Mouse (Mus musculus) ZHBTc4 (cell line): ENCODE data around the gene Rassf5.

Source experiments
- DNase-seq: peaks from one replicate; pipeline ENCODE4 v3.0.0-alpha.2; 2011; ENCODE audit warnings: low read depth, low spot score

Rassf5 gene

DNA sequence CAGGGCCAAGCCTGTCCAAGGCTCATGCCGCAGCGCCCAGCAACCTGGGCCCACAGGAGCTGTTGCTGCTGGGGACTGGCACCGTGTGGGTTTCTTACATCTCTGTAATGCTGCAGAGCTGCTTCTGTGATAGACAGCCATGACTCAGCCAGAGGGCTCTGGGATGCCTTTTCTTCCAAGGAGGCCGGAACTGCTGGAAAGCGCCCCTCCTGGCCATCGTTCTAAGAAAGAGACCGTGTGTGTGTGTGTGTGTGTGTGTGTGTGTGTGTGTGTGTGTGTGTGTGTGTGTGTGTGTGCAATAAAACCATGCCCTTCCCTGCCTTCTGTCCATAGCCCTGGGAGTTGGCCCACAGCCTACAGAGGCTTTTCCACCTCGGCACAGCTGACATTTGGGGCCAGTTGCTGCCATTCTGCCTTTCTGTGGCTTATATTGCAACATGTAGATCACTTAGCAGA, 35.1 kb downstream of the Rassf5 start:
- DNase-seq: peak; percentile 16

DNA sequence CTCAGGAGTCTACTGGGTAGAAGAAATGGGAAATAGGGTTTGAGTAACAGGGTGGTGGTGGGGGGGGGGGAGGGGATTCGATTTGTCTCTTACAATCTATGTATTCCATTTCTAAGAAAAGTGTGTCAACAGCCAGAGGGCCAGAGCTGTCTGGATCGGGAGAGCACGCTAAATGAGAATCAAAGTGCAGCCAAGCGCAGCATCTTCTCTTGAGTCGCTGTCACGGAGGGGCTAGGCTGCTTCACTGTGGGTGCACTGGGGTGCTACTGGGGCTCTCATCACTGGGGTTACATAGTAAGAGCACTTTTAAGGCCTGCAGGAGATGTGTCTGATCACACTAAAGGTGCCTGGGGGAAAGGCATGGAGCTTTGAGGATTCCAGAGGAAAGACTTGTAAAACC, 36.3 kb downstream of the Rassf5 start:
- no peak for DNase-seq

DNA sequence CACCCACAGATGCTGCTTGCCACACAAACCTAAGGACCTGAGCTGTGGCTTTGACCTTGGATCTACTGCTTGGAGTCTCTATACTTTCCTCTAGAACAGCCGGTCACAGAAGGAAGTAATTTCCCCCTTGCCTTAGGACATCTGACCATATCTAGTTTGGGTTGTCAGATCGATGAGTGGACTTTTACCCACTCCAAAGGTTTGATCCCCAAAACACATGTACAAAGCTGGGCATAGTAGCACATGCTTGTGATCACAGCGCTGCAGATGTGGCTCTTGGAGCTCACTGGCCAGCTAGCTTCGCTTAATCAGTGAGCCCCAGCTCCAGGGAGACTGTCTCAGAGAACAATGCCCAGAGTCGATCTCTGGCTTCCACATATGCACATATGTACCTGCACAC, 37.0 kb downstream of the Rassf5 start:
- no peak for DNase-seq

DNA sequence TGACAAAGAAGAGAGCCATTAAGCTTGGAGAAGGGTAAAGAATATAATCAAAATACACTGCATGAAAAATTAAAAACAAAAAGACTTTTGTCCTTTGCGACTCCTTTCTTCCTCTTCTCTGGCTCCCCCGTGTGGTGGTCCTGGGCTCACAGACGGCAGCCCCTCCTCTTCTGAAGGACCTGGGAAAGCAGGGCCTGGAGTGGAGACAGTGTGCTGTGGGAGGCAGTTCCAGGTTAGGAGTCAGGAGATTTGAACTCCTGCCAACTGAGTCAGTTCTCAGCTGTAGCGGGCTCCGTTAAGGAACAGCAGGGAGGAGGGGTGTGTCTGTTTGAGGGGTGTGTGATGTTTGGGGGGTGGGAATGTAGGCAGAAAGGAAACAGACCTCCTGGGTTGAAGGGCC, 37.5 kb downstream of the Rassf5 start:
- DNase-seq: peak; percentile 54

DNA sequence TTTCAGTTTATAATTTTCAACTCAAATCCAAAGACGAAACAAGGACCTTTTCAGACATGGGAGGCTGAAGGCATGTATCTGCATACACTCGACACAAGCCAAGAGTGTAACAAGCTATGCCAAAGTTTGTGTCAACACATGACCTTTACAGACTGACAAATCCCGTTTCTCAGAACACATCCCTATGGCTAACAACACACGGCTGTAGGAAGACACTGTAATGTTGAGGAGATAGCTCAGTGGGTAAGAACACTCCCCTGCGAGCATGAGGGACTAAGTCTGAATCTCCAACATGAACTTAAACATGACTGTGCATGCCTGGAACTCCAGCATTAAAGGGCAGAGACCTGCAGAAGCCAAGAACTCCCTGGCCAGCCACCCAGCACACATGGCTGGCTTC, 38.7 kb downstream of the Rassf5 start:
- no peak for DNase-seq

DNA sequence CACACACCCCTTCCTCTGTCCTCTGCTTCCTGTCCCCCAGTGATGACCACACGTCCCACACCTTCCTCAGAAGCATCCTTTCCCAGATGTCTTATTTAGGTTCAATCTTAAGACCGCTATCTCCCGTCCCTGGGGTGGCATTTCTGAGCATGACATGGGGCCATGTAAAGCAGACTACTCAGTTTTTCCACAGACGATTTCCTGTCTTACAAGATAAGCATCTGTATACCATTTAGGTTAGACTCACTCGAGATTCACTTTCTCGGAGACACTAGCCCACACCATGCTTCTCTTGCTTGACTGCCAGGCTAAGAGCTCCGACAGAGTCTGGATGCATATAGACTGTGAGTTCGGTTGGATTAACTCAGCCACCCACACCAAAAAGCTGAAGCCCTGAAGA, 40.6 kb downstream of the Rassf5 start:
- DNase-seq: no peak

DNA sequence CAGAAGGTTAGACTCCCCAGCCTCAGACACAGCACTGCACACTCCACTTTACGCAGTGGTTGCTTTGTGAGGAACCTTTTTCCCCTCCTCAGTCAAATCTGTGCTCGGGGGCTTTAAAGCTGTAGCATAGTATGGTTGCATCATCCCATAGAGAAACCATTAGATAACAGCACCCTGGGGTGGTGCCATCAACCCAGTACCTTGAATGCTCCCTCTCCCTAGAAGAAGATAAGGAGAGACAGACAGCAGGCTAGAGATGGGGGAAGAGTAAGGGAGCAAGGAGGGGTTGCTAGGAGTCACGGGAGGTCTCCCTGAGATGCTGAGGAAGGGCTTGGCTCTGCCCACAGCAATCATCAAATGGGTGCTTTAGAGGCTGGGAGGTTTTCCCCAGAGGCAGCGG, 43.7 kb downstream of the Rassf5 start:
- DNase-seq: no peak

DNA sequence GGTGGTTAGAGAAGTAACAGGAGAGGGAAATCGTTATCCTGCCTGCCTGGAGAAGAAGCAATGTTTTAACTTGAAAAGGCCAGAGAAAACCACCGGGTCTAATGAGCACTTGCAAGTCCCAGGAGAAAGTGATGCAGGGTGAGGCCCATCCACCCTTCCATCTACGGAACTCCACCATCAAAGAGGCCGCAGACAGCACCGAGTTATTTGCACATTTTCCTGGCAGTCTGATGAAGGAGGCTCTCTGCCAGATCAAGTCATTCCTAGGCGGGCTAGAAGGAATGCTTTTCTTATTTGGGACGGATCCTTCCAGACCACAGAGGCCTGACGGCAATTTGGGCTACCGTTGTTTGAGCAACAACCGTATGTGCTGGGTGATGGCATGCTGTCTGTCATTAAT, 44.5 kb downstream of the Rassf5 start:
- no peak for DNase-seq

DNA sequence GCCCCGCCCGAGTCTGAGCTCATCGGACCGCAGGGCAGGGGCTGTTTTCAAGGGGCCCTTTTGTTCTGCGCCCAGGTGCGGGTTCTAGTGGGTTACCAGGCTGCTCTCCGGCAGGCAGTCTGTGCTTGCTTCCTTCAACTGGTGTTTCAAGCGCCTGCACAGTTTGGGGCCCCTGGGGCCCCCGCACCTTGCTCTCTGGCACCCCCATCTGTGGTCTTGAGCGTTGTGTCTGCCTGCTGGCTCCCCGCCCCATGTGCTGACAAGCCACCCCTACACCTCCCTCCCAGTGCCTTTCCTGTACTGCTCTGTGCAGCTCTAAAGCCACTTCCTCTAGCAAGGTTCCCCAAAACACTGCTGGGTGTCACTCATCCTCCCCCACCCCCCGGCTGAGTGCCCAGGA, 45.1 kb downstream of the Rassf5 start:
- peak; percentile 16 for DNase-seq

DNA sequence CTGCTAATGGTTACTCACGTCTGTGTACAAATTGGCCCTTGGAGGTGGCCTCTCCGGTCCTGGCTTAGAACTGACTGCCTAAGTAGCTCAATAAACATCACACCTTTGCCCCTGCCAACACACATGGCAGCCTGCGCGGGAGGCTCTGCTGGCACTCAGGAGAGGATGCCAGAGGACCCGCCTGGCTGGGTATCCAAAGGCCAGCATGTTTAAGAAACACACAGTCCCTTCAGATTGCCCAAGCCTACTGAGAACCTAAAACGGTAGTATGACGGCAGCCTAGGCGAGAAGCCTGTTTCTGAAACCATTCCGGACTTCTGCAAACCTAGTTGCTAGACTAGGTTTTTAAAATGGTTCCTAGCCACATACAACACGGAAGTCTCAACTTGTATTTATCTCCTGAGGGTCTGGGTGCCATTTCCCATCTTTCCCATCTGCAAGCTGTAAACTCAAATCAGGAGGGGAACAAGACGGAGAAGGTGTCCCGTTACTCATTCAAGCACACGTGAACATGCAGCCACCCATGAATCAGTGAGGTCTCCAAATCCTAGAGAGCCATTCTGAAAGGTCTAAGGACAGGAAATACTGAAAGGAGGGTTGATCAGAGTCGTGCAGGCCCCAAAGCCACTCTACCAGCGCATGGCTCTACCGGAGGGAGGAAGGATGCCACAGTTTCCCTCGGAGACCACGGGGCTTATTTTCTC, 45.8 kb downstream of the Rassf5 start:
- DNase-seq: no peak

DNA sequence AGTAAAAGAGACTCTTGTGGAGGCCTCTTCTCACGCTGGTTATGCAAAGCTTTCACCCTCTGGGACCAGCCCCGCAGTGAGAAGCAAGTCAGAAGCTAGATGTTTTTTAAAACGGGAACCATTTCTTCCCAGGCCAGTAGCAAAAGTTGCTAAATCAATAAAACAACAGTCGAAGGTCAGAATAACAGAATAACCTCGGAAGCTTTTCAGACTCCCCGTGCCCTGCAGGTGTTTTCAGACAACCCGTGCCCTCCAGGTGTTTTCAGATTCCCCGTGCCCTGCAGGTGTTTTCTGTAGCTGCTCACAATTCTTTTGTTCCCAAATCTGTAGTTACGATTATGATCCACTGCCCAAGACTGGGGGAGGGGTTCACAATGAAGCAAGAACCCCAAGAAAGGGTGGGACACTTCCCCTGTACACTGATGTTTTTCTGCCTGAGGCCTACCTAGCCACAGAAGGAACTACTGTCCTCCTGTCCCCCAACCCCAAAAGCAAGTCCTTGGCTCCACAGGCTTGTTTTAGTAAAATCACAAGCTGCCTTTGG, 46.6 kb downstream of the Rassf5 start:
- no peak for DNase-seq

DNA sequence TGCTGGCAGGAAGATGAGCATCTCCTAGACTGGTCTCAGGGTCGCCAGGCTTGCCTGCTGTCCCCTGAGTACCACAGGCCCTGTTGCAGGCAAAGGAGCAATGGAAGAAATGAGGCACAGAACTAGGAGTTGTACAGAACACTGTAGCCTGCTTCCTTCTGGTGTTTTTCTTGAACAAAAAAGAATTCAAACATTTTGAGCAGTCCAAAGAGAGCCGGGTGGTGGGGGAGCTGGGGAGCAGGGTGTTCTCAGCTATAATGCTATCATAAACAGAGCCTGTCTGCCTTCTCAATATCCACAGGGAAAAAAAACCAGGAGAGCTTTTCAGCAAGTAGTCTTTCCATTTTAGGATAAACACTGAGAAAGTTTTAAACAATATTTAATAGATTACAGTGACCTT, 49.0 kb downstream of the Rassf5 start:
- DNase-seq: no peak

DNA sequence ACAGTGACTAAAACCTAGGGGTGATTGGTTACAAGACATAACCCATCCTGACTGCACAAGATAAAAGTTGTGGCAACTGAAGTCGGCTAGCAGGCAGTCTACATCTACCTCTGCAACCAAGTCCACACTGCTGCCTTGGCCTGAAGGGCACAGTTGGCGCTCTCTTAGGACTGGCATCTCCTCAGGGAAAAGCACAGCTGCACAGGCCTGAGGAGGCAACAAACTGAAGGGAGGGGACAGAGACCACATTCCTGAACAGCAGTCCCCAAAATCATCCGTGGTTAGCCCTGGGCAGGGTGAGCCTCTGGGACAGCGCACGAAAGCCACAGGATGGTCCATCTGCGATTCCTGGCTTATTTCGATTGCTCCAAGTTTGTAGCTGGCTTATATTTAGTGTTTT, 49.4 kb downstream of the Rassf5 start:
- DNase-seq: no peak

DNA sequence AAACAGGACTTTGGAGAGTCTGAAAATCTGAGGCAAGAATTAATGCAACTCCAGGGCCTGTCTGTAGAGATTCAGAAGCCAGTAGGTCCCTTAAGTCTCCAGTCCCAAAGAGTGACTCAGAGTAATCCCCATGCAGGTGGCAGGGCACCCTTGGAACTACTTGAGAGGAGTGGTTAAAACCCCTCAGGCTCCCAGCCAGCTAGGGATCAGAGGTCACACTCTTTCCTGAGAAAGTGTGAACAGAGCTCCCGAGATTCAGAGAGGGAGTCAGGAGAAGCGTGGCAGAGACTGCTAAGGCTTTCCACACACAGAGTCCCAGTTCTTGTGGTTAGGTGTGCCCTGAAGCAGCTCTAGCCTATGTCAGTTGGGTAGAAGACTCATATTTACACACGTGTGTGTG, 51.3 kb downstream of the Rassf5 start:
- DNase-seq: no peak

DNA sequence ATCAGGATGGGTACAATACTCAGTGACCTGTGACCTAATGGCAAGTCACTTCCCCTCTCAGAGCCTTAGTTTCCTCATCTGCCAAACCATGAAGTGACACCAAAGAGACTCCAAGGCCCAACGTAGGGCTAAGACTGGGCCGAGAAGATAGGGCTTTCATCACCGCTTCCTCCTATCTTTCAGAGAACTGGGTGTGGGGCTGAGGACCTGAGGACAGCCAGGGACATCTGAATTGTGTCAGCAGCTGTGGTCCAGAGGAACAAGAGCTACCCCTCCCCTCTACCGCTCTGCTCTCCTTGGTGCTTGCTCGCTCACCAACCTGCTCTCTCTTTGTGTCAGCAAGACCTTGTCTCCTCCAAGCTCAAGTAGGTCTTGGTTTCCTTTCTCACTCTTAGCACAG, 56.4 kb downstream of the Rassf5 start:
- DNase-seq: no peak

DNA sequence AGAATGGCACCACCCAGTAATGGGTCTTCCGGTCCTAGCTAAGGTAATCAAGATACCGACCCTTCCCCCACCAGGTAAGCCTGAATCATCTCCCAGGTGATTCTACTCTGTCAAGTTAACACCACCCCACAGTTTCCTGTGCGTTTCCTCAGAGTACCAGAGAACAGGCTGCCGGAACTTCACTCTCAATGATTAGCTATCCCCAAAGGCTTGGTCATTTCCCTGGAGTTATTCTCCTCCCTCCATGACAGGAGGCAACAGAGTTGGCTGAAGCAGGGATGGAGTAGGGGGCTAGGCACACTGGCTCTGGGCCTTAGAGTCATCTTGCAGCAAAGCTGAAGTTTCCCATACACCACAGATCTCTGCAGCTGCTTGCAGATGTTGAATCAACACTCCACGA, 57.2 kb downstream of the Rassf5 start:
- DNase-seq: no peak

DNA sequence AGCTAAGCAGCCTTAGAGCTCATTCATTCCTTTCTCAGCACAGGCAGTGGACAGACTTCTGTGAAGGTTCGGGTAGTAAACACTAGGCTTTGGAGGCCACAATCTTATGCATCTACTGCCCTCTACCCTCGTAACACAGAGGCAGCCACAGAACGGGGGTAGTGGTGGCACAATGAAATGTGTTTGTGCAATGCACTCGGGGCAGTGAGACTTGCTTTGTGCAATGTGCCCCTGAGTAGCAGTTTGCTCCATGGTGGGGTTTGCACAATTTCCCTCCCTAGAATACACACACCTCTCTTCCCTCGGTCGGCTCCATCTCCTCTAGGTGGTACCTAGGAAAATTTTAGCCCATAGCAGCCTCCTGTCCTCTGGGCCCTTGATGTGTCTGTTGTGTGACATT, 58.1 kb downstream of the Rassf5 start:
- no peak for DNase-seq

DNA sequence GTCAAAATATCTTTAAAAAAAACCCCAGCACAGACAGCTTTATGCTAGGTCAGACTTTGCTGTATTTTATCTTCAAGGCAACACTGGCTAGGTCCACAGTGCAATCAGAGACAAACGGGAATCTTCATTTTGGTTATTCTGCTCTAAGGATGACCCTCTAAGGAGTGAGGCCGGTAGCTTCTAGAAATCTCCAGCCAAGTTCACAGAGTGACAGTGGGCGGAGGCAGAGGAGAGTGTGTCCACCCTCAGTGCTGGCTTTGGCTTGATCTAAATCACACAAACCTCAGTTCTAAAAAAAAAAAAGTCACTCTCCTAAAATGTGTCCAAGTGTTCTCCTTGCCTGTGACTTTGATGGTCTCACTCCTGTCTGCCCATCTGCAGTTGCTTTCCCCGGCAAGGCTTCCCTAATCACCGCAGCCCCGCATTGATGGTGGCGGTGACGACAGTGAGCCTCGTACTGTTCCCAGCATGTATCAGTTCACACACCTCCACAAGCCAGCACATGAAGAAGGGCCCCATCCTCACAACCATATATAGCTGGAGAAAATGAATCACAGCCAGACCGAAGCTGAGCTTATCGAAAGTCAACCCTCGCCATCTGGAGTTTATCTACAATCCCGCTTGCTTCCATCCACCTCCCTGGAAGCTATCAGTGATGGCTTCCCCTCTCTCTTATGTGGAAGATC, 59.1 kb downstream of the Rassf5 start:
- no peak for DNase-seq

DNA sequence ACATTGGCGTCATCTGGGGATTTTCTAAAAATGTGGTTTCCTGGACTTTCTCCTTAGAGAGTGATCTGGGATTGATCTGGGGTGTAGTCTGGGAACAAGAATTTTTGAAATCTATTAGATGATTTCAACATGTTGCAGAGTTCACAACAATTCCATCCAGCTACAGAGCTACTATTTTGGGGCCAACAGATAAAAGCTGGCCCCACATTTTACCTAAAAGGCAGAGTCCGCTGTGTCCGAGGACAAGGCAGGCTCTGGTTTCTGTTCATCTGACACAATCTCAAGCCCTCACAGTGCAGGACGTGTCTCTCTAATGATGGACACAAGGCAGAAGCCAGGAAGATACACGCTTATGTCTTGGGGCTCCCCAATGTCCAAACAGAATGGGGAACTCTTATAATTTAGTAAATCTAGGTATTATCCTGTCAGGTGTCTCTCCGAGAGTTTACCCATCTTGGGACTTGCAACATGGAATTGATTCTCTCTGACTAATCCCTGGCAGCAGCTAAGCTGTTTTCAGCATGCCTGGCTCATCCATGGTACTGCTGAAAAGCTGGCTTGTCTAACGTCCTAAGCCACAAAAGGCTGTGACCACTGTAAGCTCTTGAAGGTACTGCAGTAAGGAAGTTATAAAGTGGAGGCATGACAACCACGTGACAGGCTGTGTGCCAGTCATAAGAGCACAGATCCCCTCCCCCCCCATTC, 60.0 kb downstream of the Rassf5 start:
- no peak for DNase-seq

DNA sequence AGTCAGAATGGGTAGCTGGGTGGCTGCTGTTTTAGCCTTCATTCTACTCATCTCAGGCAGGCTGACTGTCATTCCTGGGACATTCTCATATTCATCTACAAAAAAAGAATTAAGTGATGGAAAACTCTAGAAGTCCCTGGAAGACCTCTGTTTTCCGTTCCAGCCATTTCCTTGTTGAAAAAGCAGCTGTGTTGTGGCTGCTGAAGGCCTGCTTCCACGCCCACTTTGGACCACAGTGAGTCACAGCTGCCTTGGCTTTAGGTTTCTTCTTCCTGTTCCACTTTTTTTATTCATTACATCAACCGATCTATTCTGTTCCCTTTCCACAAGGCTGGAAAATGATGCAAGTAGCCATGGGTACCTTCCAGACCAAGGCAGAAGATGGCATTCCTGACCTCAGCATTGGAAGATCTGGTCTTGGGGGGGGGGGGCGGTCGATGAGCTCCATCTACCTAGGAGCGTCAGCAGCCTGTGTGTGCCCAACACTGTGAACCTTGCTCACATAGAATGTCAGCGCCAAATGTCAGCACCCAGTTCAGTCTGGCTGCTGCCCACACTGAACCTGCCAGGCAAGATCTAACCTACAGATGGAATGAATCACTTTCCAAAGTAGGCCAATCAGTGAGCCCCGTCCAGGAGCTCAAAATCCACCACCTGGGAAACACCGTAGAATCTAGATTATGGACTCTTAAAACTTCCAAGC, 60.7 kb downstream of the Rassf5 start:
- no peak for DNase-seq

DNA sequence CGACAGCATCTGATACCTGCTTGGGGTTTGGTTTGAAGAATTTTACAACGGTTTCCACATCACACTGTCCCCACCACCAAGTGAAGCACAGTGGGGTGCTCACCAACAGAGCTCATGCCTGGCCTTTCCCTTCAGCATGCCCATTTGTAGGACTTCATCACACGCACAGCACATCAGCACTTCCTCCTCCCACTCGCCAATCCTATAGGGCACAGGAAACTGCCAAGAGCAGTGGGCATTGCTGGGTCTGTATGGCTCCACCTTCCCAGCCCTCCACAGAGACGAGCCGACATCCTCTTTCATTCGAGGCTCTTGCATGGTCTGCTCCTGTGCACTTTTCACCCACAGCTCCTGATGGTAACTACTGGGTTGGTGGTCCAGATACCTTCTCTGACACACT, 61.9 kb downstream of the Rassf5 start:
- no peak for DNase-seq
